Mouse (Mus musculus) brain, embryonic 14.5 days (tissue): ENCODE results near the gene Slc25a51. TPM values are rescaled to one million over a fixed set of nuclear protein-coding genes. Genes with fewer than 3 reads are reported as not detected.

Experiments used
- DNase-seq: peaks from one replicate; pipeline ENCODE4 v3.0.0-alpha.2; 2011; ENCODE audit warnings: low read depth
- CTCF ChIP-seq: fragments of 200-500 bp; IDR thresholded peaks from 2 replicates; pipeline ENCODE4 v1.5.1; 2012; ENCODE audit warnings: inconsistent platforms, mild to moderate bottlenecking, moderate library complexity, borderline replicate concordance; ENCODE audit not compliant: insufficient read depth, insufficient read length; ENCODE audit errors: extremely low read depth
- POLR2A ChIP-seq: fragments of 200-500 bp; IDR thresholded peaks from 2 replicates; pipeline ENCODE4 v1.6.1; 2012; ENCODE audit warnings: mild to moderate bottlenecking, inconsistent platforms, borderline replicate concordance; ENCODE audit not compliant: poor library complexity, insufficient read depth, insufficient read length, severe bottlenecking; ENCODE audit errors: extremely low read depth
- polyA plus RNA-seq: library from polyadenylated mRNA; depleted of rRNA; stranded (reverse); fragments of >200 nt; gene quantifications from 2 replicates; pipeline ENCODE4 v1.2.3, GENCODE M21; 2012; rRNA removed

Slc25a51 gene
- polyA plus RNA-seq = 130 and 146 TPM in 2 replicates

DNA sequence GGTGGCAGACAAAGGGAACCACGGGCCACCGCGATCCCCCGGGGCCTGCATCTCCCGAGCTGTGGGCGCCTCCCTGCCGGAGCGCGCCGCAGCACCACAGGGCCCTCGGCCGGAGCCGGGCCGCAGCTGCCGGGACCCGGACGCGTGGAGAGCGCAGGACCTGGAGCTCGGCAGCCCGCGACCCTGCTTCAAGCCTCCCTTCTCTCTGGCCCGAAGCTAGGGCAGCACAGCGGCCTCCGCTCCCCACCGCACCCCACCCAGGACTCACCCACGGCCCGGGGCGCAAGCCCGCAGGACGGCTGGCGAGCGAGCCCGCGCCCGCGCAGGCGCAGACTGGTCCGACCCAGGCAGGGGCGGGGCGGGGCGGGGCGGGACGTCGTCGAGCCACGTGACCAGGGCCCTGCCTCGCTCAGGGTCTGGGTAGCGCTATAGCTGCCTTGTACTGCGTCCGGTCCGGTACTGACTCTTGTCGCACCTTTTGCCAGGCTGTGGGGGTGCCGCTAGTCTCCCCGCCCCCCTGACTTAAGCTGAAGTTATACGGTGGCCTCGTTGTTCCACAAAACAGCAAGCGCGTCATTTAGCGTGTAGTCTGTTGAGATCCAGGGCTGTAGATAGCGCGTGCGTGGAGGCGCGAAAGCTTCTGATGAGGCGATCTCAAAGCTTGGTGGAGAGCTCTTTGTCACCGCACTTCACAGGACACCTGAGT, at the start of gene Slc25a51:
Gene Slc25a51 (minus strand): TSS at position 340 of the 706 bp plus-strand sequence.
- TF ChIP-seq POLR2A (peak; percentile 99), CTCF (no peak)
- peak; percentile 97 for DNase-seq

GRCm38 (mm10) chr4:45457543-45457942, 49.0 kb upstream of the Slc25a51 start:
- TF ChIP-seq CTCF (no peak), POLR2A (no peak)
- DNase-seq = no peak

DNA sequence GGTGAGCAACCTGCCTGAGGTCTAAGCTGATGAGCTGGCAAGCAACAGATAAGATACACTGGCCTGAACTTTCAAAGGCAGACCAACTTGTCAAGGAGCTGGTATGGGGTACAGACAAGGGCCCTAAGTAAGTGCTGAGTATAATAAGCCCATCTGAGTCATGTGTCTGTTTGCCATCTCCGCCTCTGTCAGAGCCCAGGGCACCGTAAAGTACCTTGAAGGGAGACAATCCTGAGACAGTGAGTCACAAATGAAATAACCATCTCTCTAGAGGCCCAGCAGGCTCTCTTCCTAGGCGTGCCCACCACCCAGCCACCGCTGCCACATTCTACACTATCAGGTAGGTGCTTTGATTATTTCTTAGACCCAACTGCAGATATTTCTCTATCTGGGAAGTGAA, 46.4 kb upstream of the Slc25a51 start:
- no peak for DNase-seq
- no peak for TF ChIP-seq CTCF
- TF ChIP-seq POLR2A = no peak

GRCm38 (mm10) chr4:45453271-45453851, 44.8 kb upstream of the Slc25a51 start:
- DNase-seq = no peak
- TF ChIP-seq CTCF (no peak), POLR2A (no peak)

DNA sequence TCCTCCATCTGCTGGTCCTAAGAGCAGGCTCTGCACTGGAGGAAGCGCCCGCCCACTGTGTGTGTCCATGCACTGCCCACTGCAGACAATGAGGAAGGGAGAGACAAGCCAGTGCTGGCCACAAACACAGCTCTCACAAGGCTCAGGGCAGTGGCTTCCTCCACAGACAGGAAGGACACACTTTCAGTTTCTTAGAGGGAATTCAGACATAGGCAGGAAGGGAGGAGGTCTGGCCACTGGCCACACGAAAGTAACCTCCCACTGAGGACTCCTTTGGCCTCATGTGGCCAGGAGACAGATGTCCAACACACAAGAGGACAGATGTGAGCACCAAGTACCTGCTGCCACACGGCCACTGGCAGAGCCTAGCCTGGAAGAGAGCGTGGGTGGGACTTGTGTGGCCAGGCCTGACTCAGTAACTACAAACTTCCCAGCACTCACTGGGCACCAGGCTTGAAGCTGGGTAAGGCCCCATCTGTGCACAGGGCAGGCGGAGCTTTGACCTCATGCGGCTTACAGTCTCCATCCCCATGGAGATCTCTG, 44.1 kb upstream of the Slc25a51 start:
- DNase-seq = no peak
- TF ChIP-seq POLR2A (no peak), CTCF (no peak)

- TF ChIP-seq CTCF (no peak), POLR2A (no peak)
- DNase-seq = peak; percentile 80
Observed at GRCm38 (mm10) chr4:45449012-45449411, 40.4 kb upstream of the Slc25a51 start.

- DNase-seq = no peak
- TF ChIP-seq POLR2A (no peak), CTCF (no peak)
Observed at GRCm38 (mm10) chr4:45448481-45448880, 39.9 kb upstream of the Slc25a51 start.

GRCm38 (mm10) chr4:45447196-45447595, 38.6 kb upstream of the Slc25a51 start:
- no peak for DNase-seq
- no peak for TF ChIP-seq CTCF
- no peak for TF ChIP-seq POLR2A

- DNase-seq = no peak
- no peak for TF ChIP-seq CTCF
- TF ChIP-seq POLR2A = no peak
Observed at GRCm38 (mm10) chr4:45445235-45445634, 36.7 kb upstream of the Slc25a51 start.

- TF ChIP-seq CTCF (no peak), POLR2A (no peak)
- no peak for DNase-seq
Observed at GRCm38 (mm10) chr4:45444813-45445212, 36.2 kb upstream of the Slc25a51 start.

- no peak for DNase-seq
- TF ChIP-seq CTCF = no peak
- TF ChIP-seq POLR2A = no peak
Observed at GRCm38 (mm10) chr4:45443652-45444051, 35.1 kb upstream of the Slc25a51 start.
